Mouse (Mus musculus) MEL (cell line): ENCODE data around the gene Cdk14.

Source experiments
- CTCF ChIP-seq, 3 experiments: IDR thresholded peaks in 2 of 3; conservative IDR thresholded peaks in 1 of 3; 2 replicates each; pipeline ENCODE4 v1.5.1; 2011 to 2012; ENCODE audit warnings: low read length in 3 of 3, low read depth in 2 of 3, mild to moderate bottlenecking in 2 of 3, improper control_type of control experiment in 1 of 3, inconsistent platforms in 1 of 3, mixed read lengths in 1 of 3, moderate library complexity in 1 of 3; ENCODE audit not compliant: control insufficient read depth in 1 of 3, insufficient read depth in 1 of 3, poor library complexity in 1 of 3, severe bottlenecking in 1 of 3
- HCFC1 ChIP-seq: IDR thresholded peaks from 2 replicates; pipeline ENCODE4 v1.6.1; 2012; ENCODE audit warnings: low read depth, mild to moderate bottlenecking, inconsistent platforms, low read length, improper control_type of control experiment, moderate library complexity
- MAFK ChIP-seq: IDR thresholded peaks from 2 replicates; pipeline ENCODE4 v1.6.1; 2011; ENCODE audit warnings: low read depth, mild to moderate bottlenecking, low read length, improper control_type of control experiment, borderline replicate concordance
- MEF2A ChIP-seq: IDR thresholded peaks from 2 replicates; pipeline ENCODE4 v1.6.1; 2014; ENCODE audit warnings: low read depth, mild to moderate bottlenecking, inconsistent platforms, low read length, improper control_type of control experiment; ENCODE audit not compliant: poor library complexity, insufficient replicate concordance, severe bottlenecking; ENCODE audit errors: extremely low read depth
- NRF1 ChIP-seq: IDR thresholded peaks from 2 replicates; pipeline ENCODE4 v1.6.1; 2014; ENCODE audit warnings: low read depth, mild to moderate bottlenecking, inconsistent platforms, low read length, improper control_type of control experiment, moderate library complexity; ENCODE audit not compliant: poor library complexity, insufficient read depth, severe bottlenecking
- POLR2A ChIP-seq, 2 experiments: IDR thresholded peaks; 2 replicates each; pipeline ENCODE4 v1.6.1; 2011 to 2012; ENCODE audit warnings: low read length in 2 of 2, mild to moderate bottlenecking in 2 of 2, control low read depth in 1 of 2, improper control_type of control experiment in 1 of 2, low read depth in 1 of 2, moderate library complexity in 1 of 2; ENCODE audit not compliant: control insufficient read depth in 1 of 2, insufficient read depth in 1 of 2, poor library complexity in 1 of 2
- TBP ChIP-seq: IDR thresholded peaks from 2 replicates; pipeline ENCODE4 v1.8.0; 2011; ENCODE audit warnings: low read depth, low read length, improper control_type of control experiment
- USF1 ChIP-seq: IDR thresholded peaks from 2 replicates; pipeline ENCODE4 v1.6.1; 2014; ENCODE audit warnings: low read depth, mild to moderate bottlenecking, inconsistent platforms, low read length, improper control_type of control experiment, moderate library complexity

- TF ChIP-seq POLR2A (IDR thresholded peaks at IDR 0.05; ENCODE audit: control insufficient read depth in 1 of 2, insufficient read depth in 1 of 2, low read depth in 1 of 2, low read length in 2 of 2, poor library complexity in 1 of 2) (no peak), TBP (no peak), MAFK (no peak), HCFC1 (no peak), NRF1 (no peak), CTCF (IDR thresholded peaks at IDR 0.05 in 2 of 3, conservative IDR thresholded peaks at IDR 0.05 in 1 of 3; ENCODE audit: control insufficient read depth in 1 of 3, insufficient read depth in 1 of 3, low read depth in 2 of 3, low read length in 3 of 3, poor library complexity in 1 of 3, severe bottlenecking in 1 of 3) (no peak), USF1 (no peak), MEF2A (no peak)
Observed at GRCm38 (mm10) chr5:5353946-5354345, 66.2 kb downstream of the Cdk14 start.
